Mouse (Mus musculus) ovary, postnatal 36 days (tissue): ENCODE measurements around the gene Syt3.
A peak's percentile ranks its signal among the peaks of the same experiment; 100 is the strongest.

Experiments
- DNase-seq: peaks from one replicate; pipeline ENCODE4 v3.0.0; 2022; ENCODE audit warnings: low spot score, mixed read lengths

Syt3 gene

DNA sequence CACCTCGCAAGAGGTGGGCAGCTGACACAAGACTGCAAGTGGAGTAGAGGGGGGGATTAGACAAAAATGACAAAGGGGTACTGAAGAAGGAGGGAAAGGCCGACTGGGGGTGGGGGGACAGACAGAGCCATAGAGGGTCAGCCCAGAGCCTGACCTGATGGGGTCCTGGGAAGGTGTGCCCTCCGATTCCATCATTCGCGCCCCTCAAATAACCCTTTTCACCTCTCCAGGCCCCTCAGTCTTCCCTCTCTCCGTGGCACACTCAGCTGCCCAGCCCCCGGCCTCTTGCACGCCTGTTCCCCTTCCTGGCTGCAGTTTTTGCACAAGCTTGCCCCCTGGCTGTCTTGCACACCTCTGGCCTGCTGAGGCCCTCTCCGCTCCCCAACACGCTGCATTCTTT is 26.4 kb upstream of the Syt3 start:
- no peak for DNase-seq

DNA sequence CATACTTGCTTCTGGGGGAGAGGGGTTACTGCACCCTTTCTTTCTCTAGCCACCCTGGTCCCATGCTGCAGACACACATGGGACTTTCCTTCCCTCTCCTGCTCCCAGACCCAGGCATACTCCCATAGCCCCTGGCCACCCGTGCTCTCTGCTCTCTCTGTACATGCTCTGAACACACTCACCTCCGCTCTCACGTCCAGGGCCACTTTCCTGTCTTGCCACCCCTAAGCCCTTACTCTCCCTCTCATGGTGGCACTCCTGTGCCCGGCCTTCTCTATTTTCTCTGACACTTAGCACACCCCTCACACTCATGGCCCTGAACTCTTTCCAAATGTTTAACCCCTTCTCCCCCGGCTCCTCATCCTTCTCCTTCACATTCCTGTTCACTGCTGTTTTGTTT is 25.9 kb upstream of the Syt3 start:
- DNase-seq: no peak

DNA sequence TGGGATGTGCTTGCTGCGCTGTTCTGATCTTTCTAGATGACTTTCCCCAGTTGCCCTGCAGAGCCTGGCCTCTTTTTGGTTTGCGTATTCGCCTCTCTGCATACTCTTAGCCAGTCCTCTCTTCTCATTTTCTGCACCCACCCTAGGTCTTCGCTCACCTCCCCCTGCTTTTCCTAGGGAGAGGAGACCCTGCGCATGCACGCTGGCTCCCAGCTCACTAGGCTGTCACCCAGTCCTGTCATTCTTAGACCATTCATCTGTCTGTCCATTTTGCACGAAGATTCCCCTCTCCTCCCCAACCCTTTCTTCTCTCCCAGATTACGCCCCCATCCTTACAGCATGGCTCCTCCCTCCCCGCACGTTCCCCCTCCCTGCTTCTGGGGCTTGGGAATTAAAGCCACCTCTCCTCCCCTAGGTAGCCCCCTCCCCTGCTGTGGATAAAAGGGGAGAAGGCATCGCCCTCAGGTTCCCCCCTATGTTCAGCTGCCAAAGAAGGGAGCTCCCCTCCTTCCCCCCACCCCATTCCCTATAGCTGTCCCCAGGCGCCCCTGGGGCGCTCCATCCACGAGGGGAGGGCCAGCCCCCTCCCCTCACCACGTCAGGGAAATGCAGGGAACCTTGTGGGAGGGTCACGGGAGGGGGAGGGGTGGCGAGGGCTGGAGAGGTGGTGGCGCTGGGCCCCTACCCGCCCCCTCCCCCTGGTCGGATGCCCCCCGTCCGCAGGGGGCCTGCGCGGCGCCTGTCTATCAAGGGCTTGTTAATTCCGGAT is 24.8 kb upstream of the Syt3 start:
- DNase-seq: no peak

DNA sequence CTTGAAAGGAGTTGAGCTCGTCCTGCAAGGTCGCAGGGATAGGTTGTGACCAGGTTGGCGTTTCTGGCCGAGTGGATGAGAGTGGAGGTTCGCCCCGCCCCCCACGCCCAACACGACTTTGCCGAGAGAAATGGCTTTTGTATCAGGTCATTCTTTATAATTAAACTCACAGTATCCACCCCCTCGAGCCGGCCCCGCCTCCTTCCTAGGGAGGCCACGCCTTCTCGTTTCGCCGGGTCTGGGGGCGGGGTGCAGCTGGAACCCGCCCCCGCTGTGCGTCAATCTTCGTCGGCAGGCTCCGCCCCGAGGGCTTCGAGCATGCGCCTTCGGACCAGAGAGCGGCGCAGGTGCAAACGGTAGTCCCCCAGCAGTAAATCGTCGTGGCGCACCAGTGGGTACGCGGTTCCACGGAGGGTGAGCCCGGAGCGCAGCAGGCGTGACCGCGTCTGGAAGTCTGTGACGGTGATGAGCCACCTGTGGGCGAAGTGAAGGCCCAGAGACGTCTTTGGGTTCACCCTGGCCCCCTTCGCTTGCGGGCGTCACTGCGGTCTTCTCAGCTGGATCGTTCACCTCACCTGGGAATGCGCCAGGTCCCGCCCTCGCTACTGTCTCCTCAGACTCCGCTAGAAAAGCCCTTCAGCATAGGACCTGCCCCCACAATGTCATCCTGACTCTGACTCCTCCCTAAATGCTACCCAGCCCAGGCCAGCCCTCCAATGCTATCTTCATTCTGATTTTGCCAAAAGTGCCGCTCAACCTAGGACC is 23.8 kb upstream of the Syt3 start:
- DNase-seq: peak; percentile 89

DNA sequence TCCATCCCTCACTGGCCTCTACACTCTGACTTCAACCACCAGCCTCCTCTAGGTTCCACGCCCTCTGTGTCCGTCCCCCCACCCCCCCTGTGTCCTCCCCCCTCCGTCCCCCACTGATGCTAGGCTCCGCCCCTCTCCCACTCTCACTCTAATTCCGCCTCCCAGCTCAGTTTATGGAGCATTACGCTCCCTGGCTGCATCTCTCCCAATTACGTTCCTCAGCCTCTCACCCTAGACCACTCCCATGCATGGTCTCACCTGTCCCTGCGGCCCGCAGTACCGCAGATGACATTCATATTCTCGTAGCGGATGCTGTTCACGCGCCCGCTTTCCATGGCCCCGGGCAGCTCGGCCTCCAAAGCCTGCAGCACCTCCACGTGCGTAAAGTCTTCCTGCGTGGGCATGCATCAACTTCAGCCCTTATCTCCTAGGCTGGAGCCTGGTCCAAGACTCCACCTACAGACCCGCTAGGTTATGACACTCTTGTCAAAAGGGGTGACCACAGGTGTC is 23.1 kb upstream of the Syt3 start:
- no peak for DNase-seq

DNA sequence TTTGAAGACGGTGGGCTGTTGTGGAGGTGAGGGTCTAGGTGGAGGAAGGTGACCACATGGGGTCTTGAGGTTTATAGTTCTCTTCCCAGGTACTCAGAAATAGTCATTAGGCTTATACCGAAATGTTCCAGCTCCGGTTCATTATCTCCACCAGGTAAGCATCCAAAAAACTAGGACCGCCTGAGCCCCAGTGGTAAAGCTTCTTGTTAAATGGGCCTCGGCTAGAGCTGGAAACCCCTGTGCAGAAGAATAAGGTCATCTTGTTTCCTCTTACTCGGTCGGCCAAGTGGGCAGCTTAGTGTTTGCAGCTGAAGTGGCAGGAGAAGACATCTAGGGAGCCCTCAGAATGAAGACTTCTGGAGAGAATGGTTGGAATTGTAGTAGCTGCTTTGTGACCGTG is 11.2 kb upstream of the Syt3 start:
- no peak for DNase-seq

DNA sequence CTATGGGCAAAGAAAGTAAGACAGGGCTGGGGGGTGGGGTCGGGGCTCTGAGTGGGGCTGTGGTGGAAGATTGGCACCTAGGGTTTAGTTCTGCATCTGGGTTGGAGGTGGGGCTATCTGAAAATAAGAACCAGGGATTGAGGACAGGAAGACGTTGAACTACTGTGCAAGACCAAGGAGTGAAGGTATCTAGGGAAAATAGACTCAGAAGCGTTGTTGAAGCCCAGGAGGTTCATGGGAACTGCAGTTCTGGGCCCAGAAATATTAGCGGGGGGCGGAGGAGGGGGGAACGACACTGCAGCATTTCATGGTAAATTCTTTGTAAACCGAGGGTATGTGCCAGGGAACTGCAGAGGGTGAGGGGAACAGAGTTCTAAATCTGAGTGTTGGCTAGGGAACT is 10.4 kb upstream of the Syt3 start:
- DNase-seq: no peak

DNA sequence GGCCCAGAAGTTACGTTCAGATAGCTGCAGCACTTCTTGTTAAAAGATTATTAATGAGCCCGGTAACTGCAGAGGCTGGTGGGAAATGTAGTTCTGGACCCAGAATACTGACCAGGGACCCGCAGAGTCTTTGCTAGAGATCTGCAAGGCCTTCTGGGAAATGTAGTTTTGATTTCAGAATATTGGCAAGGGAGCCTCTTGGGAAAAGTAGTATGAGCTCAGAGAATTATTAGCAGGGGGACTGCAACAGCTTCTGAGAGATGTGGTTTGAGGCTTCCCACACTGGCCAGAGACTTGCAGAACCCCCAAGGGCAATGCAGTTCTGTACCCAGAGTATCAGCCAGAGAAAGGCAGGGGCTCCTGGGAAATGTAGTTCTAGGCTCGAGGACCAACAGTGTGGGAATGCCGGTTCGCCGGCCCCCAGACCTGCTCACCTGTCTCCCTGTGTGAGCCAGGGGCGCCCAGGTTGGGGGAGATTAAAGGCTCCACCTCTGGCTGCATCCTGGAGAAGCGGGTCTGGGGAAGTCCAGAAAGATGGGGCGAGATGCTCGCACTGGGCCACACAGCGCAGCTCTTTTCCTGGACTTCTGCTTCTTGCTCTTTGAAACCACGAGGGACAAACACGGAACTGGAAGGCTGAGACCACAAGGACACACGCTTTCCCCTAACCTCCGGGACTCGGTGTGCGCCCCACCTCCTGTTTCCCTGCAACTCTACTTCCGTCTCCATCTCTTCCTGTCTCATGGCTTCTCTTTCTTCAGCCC is 9.8 kb upstream of the Syt3 start:
- peak; percentile 67 for DNase-seq

DNA sequence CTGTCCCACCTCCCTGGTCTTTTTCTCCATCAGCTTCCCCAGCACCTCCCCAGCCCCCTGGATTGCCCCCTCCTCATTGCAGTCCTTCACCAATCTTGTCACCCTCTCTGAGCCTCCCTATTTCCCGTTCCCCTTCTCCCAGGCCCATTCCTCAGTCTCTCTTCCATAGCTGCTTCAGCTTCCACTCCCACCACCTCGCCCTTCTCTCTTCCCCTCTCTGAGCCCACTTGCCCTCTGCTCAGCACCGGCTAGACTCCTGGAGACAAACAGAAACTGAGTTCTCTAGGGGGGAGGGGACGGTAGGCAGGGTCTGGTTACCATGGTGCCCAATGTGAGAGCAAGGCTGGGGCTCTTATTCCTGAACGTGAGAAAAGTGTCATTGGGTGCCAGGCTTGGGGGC is 9.1 kb upstream of the Syt3 start:
- DNase-seq: no peak

DNA sequence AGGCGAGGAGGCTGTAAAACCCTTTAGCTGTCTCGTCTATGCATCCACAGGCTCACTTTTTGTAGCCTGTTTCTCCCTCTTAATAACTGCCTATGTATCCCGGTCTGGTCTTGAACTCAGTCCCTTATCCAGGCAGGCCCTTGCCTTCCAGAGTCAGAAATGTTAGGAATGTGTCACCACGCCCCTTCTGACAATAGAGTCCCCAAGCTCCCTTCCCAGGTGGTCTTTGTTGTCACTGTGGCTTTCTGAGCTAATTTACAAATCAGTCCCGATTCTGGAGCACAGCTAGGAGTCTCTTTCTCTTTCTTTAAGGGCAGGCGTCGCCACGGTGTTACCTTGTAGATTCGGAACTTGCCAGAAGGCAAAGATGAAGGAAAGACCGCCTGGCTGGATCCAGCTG is 8.7 kb upstream of the Syt3 start:
- no peak for DNase-seq

DNA sequence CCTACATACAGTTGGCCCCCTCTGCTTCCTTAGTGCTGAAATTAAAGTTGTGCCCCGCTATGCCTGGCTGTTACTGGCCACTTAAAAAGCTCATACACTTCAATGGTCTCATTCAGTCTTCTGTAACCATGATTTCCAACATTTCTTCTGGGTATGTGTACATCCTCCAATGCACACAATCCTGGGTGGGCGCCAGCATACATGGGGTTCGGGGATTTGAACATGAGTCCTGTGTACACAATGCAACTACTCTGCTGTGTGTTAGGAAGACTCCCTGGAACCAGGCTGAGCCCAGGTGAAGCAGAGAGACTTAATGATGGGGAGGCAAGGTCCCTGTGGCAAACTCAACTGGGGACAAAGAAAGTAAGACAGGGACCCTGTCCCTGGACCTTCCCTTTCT is 8.1 kb upstream of the Syt3 start:
- no peak for DNase-seq

DNA sequence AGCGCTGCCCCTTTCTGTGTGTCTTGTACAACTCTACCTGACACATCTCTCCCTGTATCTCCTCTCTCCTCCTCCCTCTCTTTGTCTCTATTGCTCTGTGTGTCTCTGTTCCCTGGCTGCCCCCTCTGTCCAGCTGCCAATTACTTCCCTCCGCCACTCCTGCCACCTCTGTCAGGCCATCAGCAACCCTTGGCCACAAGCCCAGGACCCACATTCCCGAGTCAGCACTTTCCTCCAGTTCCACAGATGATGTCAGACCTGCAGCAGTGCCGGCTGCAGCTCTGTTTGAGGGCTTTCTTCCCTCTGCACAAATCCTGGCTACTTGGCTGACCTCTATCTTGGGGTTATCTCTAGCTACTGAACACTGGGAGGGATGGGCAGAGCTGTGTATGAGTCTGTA is 5.6 kb upstream of the Syt3 start:
- no peak for DNase-seq

DNA sequence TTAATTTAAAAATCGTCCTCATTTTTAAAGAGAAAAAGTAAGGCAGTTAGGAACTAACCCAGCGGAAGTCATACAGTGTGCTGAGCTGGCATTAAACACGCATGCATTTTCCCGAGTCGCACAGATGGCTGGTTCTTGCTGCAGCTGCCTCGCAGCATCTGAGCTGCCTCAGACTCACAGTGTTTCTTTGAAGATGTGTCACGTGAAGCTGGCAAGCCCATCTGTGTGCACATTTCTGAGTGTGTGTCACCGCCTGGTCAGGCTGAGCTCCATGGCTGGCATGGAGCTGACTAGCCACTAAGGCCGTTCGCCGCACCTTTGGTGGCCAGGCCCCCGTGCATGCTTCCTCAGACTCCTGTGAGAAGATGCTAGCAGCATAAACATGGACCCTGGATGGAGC is 1.4 kb upstream of the Syt3 start:
- no peak for DNase-seq

DNA sequence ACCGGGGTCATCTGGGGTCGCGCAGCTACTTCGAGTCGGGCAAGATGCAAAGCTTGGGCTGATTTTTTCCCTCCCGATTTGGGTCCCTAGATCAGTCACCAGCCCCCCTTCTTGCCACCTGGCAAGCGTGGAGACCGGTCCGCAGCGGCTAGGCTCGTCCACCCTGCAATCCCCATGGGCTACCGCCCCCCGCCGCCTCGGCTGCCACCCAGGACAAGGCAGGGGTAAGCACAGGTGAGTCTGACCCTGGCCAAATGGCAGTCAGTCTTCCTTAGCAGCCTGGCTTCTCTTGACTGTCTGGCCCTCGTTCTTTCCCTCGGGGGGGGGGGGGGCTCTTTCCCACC is 786 bp downstream of the Syt3 start:
- DNase-seq: no peak

DNA sequence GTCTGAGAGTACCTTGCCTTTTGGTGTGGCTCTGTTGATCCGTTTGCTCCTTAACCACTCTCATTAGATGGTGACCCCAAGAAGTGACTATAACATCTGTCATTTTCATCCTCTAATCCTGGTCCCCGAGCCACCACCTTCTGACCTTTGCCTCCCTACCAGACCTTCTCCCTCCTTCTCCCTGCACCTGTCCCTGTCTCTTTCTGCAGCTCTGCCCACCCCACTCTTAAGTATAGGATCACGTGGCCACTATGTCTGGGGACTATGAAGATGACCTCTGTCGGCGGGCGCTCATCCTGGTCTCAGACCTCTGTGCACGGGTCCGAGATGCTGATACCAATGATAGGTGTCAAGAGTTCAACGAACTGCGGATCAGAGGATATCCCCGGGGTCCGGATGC is 1.8 kb downstream of the Syt3 start, which contains the start of gene 1700008O03Rik:
Gene 1700008O03Rik, minus strand, starts transcription at position 101 of the 400 bp plus-strand sequence.
- no peak for DNase-seq

DNA sequence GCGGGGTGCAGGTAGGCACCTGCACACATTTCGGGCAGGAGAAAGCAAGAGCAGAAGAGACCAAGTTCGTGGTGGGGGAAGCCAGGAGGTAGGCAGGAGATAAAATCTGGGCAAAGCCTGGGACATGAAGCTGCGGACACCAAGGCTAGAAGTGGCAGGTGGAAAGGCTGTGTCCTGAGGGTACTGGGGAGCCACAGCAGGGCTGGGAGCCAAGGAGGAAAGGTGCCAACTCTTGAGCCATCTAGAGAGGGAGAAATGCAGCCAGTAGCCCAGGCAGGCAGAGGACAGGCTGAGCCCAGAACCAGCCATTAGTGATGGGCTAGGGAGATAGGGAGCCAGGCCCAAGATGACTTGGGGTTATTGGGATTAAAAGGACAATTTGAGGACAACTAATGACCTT is 7.9 kb downstream of the Syt3 start:
- DNase-seq: no peak

DNA sequence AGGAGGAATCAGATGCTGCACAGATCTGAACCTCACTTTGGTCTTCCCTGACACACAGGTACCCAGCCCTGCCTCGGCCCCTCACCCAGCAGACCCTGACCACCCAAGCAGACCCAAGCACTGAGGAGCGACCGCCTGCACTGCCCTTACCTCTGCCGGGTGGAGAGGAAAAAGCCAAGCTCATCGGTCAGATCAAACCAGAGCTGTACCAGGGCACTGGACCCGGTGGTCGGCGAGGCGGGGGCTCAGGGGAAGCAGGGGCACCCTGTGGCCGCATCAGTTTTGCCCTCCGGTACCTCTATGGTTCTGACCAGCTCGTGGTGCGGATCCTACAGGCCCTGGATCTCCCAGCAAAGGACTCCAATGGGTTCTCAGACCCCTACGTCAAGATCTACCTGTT is 8.4 kb downstream of the Syt3 start:
- no peak for DNase-seq

DNA sequence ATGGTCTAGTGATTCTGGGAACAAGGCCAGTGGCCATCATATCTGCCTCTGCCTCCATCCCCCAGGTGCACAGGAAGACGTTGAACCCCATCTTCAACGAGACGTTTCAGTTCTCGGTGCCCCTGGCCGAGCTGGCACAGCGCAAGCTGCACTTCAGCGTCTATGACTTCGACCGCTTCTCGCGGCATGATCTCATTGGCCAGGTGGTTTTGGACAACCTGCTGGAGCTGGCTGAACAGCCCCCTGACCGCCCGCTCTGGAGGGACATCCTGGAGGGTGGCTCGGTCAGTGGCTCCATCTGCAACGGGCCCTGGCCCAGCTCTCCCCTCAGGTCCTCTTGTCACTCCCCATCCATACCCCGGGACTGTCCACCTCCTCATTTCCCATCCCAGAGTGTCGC is 9.4 kb downstream of the Syt3 start:
- no peak for DNase-seq

DNA sequence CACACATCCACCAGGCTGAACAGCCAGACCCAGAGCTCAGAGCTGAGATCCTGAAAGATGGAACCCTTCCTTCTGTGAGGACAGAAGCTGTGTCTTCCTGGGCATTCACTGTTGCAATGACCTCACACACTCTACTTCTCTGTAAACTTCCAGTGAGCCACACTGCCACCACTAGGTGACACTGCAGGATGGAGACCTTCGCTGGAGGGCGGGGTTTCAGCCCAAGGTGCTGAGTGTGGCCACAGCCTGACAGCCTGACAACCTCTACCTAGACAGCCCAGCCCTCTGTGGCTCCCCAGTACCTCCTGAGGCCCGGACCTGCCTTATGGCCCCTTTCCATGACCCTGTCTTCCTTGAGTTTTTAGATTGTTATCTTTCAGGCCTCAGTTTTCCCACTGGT is 14.7 kb downstream of the Syt3 start:
- peak; percentile 24 for DNase-seq

DNA sequence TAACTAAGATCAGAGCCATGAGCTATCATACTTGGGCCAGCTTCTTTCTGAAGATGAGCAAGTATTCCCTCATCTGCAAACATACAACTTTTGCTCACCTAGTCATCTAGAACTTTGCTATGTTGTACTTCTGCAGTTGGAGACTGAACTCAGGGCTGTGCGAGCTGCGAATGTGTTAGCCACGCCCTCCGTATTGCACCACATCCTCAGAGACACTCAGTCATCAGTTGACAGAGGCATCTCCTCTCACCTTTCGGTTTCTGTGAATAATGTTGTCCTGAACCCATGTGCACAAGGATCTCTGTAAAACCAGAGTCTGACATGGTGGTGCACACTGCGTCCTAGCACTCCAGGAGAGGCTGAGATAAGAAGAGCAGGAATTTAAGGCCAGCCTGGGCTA is 17.8 kb downstream of the Syt3 start:
- DNase-seq: no peak

DNA sequence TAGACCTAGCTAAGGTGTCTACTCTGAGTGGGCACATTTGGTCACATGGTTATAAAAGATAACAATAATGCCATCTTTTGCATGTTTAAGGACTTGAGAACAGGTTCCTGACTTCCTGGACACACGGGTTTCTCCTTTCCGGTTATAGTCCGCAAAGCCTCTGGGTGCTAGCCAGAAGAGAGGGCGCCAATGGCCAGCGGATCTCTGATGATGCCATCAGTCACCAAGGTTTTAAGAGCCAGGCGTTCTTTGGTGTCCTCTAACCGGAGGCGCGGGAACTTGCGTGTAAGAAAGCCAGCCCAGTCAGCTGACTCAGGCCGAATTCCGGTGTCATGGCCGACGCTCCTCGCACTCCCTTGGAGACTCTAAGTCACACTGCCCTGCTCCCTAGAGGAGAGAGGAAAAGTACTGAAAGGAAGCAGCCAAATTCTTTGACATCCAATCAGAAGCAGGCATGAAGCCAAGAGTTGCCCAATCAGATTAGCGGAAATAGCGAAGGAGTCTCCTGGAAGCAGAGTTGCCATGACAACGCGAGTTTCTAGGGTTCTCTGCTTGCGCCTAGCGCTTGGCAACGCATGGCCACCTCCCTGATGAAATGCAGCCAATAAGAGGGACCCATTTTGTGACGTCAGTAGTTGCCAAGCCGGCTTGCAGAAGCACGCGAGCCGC is 21.6 kb downstream of the Syt3 start:
- peak; percentile 75 for DNase-seq

DNA sequence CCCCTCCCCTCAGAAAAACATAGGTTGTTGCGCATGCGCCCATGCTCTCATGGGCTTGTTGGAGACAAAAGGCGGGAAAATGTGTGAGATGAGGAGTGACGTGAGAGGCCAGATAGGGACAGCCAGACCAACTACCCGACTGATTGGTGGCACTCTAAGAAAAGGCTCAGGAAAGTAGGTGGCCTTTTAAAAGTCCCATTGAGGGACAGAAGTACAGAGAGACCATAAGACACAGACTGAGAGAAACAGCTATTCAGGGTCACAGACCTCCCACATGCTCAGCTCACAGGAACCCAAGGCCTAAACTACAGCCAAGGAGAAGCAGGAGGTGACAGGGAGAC is 22.1 kb downstream of the Syt3 start:
- DNase-seq: no peak
